ENCODE assay signal across 13 mouse cellular contexts in genomic region chr4:151916271-151916670, GRCm38 (mm10).
"Had no signal": no experiment of that assay in that cellular context is flagged by ENCODE, and none has a peak within 500 bp of the region (broad histone marks: within the 10 kb centered on the region; RNA-seq: fewer than 3 reads in every experiment).

No protein-coding gene starts in this region.

- H3K4me2 ChIP-seq: kidney, embryonic 15.5 days; liver, embryonic 13.5 days; midbrain, embryonic 15.5 days had no signal

- H3K9ac ChIP-seq: kidney, embryonic 15.5 days; liver, embryonic 13.5 days; midbrain, embryonic 15.5 days had no signal

- H3K36me3 ChIP-seq: kidney, embryonic 15.5 days; liver, embryonic 13.5 days; midbrain, embryonic 15.5 days had no signal

- H3K27ac ChIP-seq: kidney, embryonic 15.5 days; left cerebral cortex, adult 2 months; liver, embryonic 13.5 days; midbrain, embryonic 15.5 days had no signal

- H3K9me3 ChIP-seq: kidney, embryonic 15.5 days; midbrain, embryonic 15.5 days had no signal

- H3K4me3 ChIP-seq: kidney, embryonic 15.5 days; left cerebral cortex, adult 2 months; liver, embryonic 13.5 days; midbrain, embryonic 15.5 days had no signal

- DNase-seq: kidney, adult 8-10 months; kidney, postnatal 10 days; kidney, postnatal 36 days; layer of hippocampus, postnatal 36 days; liver, embryonic 13.5 days; lung, adult 2 months; lung, postnatal 14 days; lung, postnatal 4 days; thymus, adult 18-20 months; thymus, postnatal 36 days had no signal

- ATAC-seq: midbrain, embryonic 15.5 days had no signal

- H3K27me3 ChIP-seq: kidney, embryonic 15.5 days; liver, embryonic 13.5 days; midbrain, embryonic 15.5 days had no signal
